Mouse (Mus musculus) ES-E14 (cell line): ENCODE results near the gene Rom1. TPM values are rescaled to one million over a fixed set of nuclear protein-coding genes. Genes with fewer than 3 reads are reported as not detected.

Source experiments
- DNase-seq: peaks from one replicate; pipeline ENCODE4 v3.0.0-alpha.2; 2013; ENCODE audit warnings: low read depth, low spot score
- H3K27ac ChIP-seq: 2 replicates; pipeline ENCODE4 v1.5.1; 2012; ENCODE audit warnings: low read depth, mild to moderate bottlenecking, low read length, moderate library complexity, mixed read lengths; ENCODE audit not compliant: poor library complexity, insufficient read depth, severe bottlenecking
- H3K36me3 ChIP-seq: 2 replicates; pipeline ENCODE4 v1.6.1; 2012; ENCODE audit warnings: mild to moderate bottlenecking, low read length, moderate library complexity, mixed read lengths; ENCODE audit not compliant: control insufficient read depth, poor library complexity, insufficient read depth, severe bottlenecking
- H3K4me1 ChIP-seq, 2 experiments: fragments of 150-350 bp in 1 of 2; sonication (generic) in 1 of 2; 2 replicates each; pipeline ENCODE4 v1.6.1; 2012; ENCODE audit warnings: low read length in 2 of 2, mild to moderate bottlenecking in 1 of 2, mixed read lengths in 1 of 2; ENCODE audit not compliant: control insufficient read depth in 2 of 2, insufficient read depth in 2 of 2, poor library complexity in 1 of 2
- H3K4me3 ChIP-seq, 2 experiments: fragments of 150-350 bp in 1 of 2; sonication (generic) in 1 of 2; 2 replicates each; pipeline ENCODE4 v1.5.1; 2012; ENCODE audit warnings: low read length in 2 of 2, low read depth in 1 of 2, mild to moderate bottlenecking in 1 of 2, mixed read lengths in 1 of 2; ENCODE audit not compliant: insufficient read depth in 1 of 2, poor library complexity in 1 of 2, severe bottlenecking in 1 of 2
- H3K9ac ChIP-seq: 2 replicates; pipeline ENCODE4 v1.6.1; 2012; ENCODE audit warnings: low read depth, mild to moderate bottlenecking, low read length, mixed read lengths; ENCODE audit not compliant: poor library complexity, insufficient read depth, severe bottlenecking
- H3K9me3 ChIP-seq: fragments of 150-350 bp; sonication (generic); 2 replicates; pipeline ENCODE4 v1.6.1; 2012; ENCODE audit warnings: low read depth, mild to moderate bottlenecking, low read length; ENCODE audit not compliant: control insufficient read depth, insufficient read depth
- CHD2 ChIP-seq: IDR thresholded peaks from 2 replicates; pipeline ENCODE4 v1.6.1; 2014; ENCODE audit warnings: mild to moderate bottlenecking, low read depth, low read length, inconsistent platforms
- HCFC1 ChIP-seq: IDR thresholded peaks from 2 replicates; pipeline ENCODE4 v1.6.1; 2012; ENCODE audit warnings: low read length, inconsistent platforms, borderline replicate concordance; ENCODE audit not compliant: insufficient read depth
- MAFK ChIP-seq: IDR thresholded peaks from 2 replicates; pipeline ENCODE4 v1.6.1; 2014; ENCODE audit warnings: mild to moderate bottlenecking, low read depth, low read length, inconsistent platforms; ENCODE audit not compliant: insufficient read depth
- ZC3H11A ChIP-seq: IDR thresholded peaks from 2 replicates; pipeline ENCODE4 v1.6.1; 2012; ENCODE audit warnings: low read depth, mild to moderate bottlenecking, inconsistent platforms, low read length, borderline replicate concordance
- ZNF384 ChIP-seq: IDR thresholded peaks from 2 replicates; pipeline ENCODE4 v1.6.1; 2012; ENCODE audit warnings: low read depth, low read length, inconsistent platforms
- in situ Hi-C, 2 experiments: fragments of 600-800 bp; cut with MboI; formaldehyde crosslinking; loops; one replicate each; pipeline ENCODE4 v1.15.1; 2025; ENCODE audit warnings: low sequenced_read_pairs in 2 of 2, inconsistent platforms in 1 of 2; ENCODE audit not compliant: unreplicated experiment in 2 of 2
- total RNA-seq: library from RNA; depleted of rRNA; stranded (reverse); fragments of 300-350 nt; gene quantifications from 2 replicates; pipeline ENCODE4 v1.2.3, GENCODE M21; 2012

Gene Rom1
- total RNA-seq, 1 experiment, result 4.0 TPM

- no peaks in the 10 kb centered on the region for H3K9me3 ChIP-seq
- TF ChIP-seq HCFC1, result no peak
- no peak for TF ChIP-seq CHD2
- no peak for TF ChIP-seq ZC3H11A
- TF ChIP-seq MAFK, result no peak
- TF ChIP-seq ZNF384, result no peak
- peaks cover 0 to 8% of the 10 kb centered on the region in 2 experiments; a peak in 1 of 4 replicates for H3K4me1 ChIP-seq
- no peak for DNase-seq
- H3K4me3 ChIP-seq, result peak overlapping the region; percentile 74 to 85; a peak in 3 of 4 replicates
- H3K36me3 ChIP-seq, result peaks cover 65% of the 10 kb centered on the region
- peak overlapping the region; percentile 23 for H3K9ac ChIP-seq
- H3K27ac ChIP-seq, result peak overlapping the region; percentile 2
- in situ Hi-C loops, result no loop called here
Measured at GRCm38 (mm10) chr19:8965771-8966170, 36.6 kb upstream of the Rom1 start.

GRCm38 (mm10) chr19:8965075-8965474 is 35.9 kb upstream of the Rom1 start:
- Histone ChIP-seq H3K9ac (no peak overlapping the region), H3K4me1 (peaks cover 0 to 6% of the 10 kb centered on the region in 2 experiments; a peak in 1 of 4 replicates), H3K4me3 (no peak overlapping the region), H3K36me3 (peaks cover 58% of the 10 kb centered on the region), H3K9me3 (no peaks in the 10 kb centered on the region), H3K27ac (no peak overlapping the region)
- no peak for DNase-seq
- no peak for TF ChIP-seq CHD2
- no peak for TF ChIP-seq ZNF384
- TF ChIP-seq HCFC1, result no peak
- TF ChIP-seq ZC3H11A, result no peak
- no peak for TF ChIP-seq MAFK
- in situ Hi-C loops, result no loop called here

- no peak for DNase-seq
- TF ChIP-seq ZC3H11A (no peak), HCFC1 (no peak), ZNF384 (no peak), MAFK (no peak), CHD2 (no peak)
- in situ Hi-C loops, result no loop called here
- Histone ChIP-seq H3K9ac (no peak overlapping the region), H3K36me3 (peaks cover 46% of the 10 kb centered on the region), H3K4me1 (peaks cover 0 to 6% of the 10 kb centered on the region in 2 experiments; a peak in 1 of 4 replicates), H3K27ac (no peak overlapping the region), H3K9me3 (no peaks in the 10 kb centered on the region), H3K4me3 (no peak overlapping the region)
Measured at GRCm38 (mm10) chr19:8962256-8962655, 33.1 kb upstream of the Rom1 start.

DNA sequence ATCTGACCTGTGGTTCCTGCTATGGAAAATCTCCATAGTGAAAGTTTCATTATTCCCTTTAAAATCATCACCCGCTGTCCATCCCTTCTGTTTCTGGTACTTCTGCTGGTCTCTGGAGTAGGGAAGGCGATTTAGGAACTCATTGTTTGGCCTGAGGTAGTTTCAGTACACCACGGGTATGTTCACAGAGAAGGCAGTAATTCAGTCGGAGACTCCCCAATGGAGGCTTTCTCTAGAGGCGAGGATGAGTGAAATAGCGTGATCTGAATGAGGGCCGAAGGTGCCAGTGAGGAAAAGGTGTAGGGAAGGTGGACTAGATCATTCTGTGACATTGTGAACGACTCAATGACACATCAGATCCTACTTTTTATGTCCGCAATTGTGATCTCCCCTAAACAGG is 25.0 kb upstream of the Rom1 start:
- Histone ChIP-seq H3K9ac (peak overlapping the region; percentile 97), H3K27ac (no peak overlapping the region), H3K4me3 (peak overlapping the region; percentile 95 to 97), H3K9me3 (no peaks in the 10 kb centered on the region), H3K36me3 (peaks cover 29% of the 10 kb centered on the region), H3K4me1 (no peaks in the 10 kb centered on the region)
- TF ChIP-seq CHD2 (no peak), ZC3H11A (no peak), HCFC1 (no peak), MAFK (no peak), ZNF384 (no peak)
- DNase-seq, result no peak
- in situ Hi-C loops, result no loop called here
